Mouse (Mus musculus): ENCODE data around the gene Sel1l2. TPM values are rescaled to one million over a fixed set of nuclear protein-coding genes. Genes with fewer than 3 reads are reported as not detected.
A peak's percentile ranks its signal among the peaks of the same experiment; 100 is the strongest.

Sel1l2 gene
- polyA plus RNA-seq, 1 experiment from 2014 or later: not detected

- H3K4me2 ChIP-seq (ENCODE audit: low read depth, low read length): no peak overlapping the region
- no peak overlapping the region for H3K27ac ChIP-seq (ENCODE audit: low read length)
- 51% methylated on average over 5 of the region's 5 CpGs for WGBS
- H3K4me1 ChIP-seq (ENCODE audit: control insufficient read depth, insufficient read depth, low read length): no peaks in the 10 kb centered on the region
- no peaks in the 10 kb centered on the region for H3K9me3 ChIP-seq (ENCODE audit: control insufficient read depth, low read length)
- no peaks in the 10 kb centered on the region for H3K27me3 ChIP-seq (replicated peaks; ENCODE audit: control insufficient read depth, insufficient read depth, low read length)
- no peak overlapping the region for H3K9ac ChIP-seq (ENCODE audit: low read depth, low read length)
- ATAC-seq: 0 out of 2 replicates have a peak, but pooled peaks have one; percentile 28
- no peak overlapping the region for H3K4me3 ChIP-seq (ENCODE audit: low read length)
- no peaks in the 10 kb centered on the region for H3K36me3 ChIP-seq (ENCODE audit: control insufficient read depth, insufficient read depth, low read length)
Observed at GRCm38 (mm10) chr2:140330508-140331306, 58.8 kb downstream of the Sel1l2 start.

GRCm38 (mm10) chr2:140302976-140303708 is 86.4 kb downstream of the Sel1l2 start:
- H3K4me1 ChIP-seq (ENCODE audit: control insufficient read depth, insufficient read depth, low read length): no peaks in the 10 kb centered on the region
- peak; percentile 40 for ATAC-seq
- no peak overlapping the region for H3K4me2 ChIP-seq (ENCODE audit: low read depth, low read length)
- H3K9me3 ChIP-seq (ENCODE audit: control insufficient read depth, low read length): no peaks in the 10 kb centered on the region
- H3K4me3 ChIP-seq (ENCODE audit: low read length): no peak overlapping the region
- no peak overlapping the region for H3K9ac ChIP-seq (ENCODE audit: low read depth, low read length)
- H3K27me3 ChIP-seq (replicated peaks; ENCODE audit: control insufficient read depth, insufficient read depth, low read length): no peaks in the 10 kb centered on the region
- H3K27ac ChIP-seq (ENCODE audit: low read length): no peak overlapping the region
- H3K36me3 ChIP-seq (ENCODE audit: control insufficient read depth, insufficient read depth, low read length): no peaks in the 10 kb centered on the region
- 81% methylated on average over 3 of the region's 3 CpGs for WGBS

- ATAC-seq: no peak
- Histone ChIP-seq H3K9me3 (ENCODE audit: control insufficient read depth, low read length) (no peaks in the 10 kb centered on the region), H3K4me2 (ENCODE audit: low read depth, low read length) (no peak overlapping the region), H3K27ac (ENCODE audit: low read length) (no peak overlapping the region), H3K9ac (ENCODE audit: low read depth, low read length) (no peak overlapping the region), H3K27me3 (replicated peaks; ENCODE audit: control insufficient read depth, insufficient read depth, low read length) (no peaks in the 10 kb centered on the region), H3K4me1 (ENCODE audit: control insufficient read depth, insufficient read depth, low read length) (no peaks in the 10 kb centered on the region), H3K4me3 (ENCODE audit: low read length) (no peak overlapping the region), H3K36me3 (ENCODE audit: control insufficient read depth, insufficient read depth, low read length) (no peaks in the 10 kb centered on the region)
- WGBS: 43% methylated on average over 4 of the region's 4 CpGs
Observed at GRCm38 (mm10) chr2:140297155-140297554, 92.4 kb downstream of the Sel1l2 start.

- H3K9ac ChIP-seq (ENCODE audit: low read depth, low read length): no peak overlapping the region
- no peaks in the 10 kb centered on the region for H3K27me3 ChIP-seq (replicated peaks; ENCODE audit: control insufficient read depth, insufficient read depth, low read length)
- no peak overlapping the region for H3K4me3 ChIP-seq (ENCODE audit: low read length)
- H3K9me3 ChIP-seq (ENCODE audit: control insufficient read depth, low read length): no peaks in the 10 kb centered on the region
- no peak overlapping the region for H3K4me2 ChIP-seq (ENCODE audit: low read depth, low read length)
- 81% methylated on average over 2 of the region's 2 CpGs for WGBS
- no peak for ATAC-seq
- no peaks in the 10 kb centered on the region for H3K4me1 ChIP-seq (ENCODE audit: control insufficient read depth, insufficient read depth, low read length)
- H3K27ac ChIP-seq (ENCODE audit: low read length): no peak overlapping the region
- no peaks in the 10 kb centered on the region for H3K36me3 ChIP-seq (ENCODE audit: control insufficient read depth, insufficient read depth, low read length)
Observed at GRCm38 (mm10) chr2:140293820-140294219, 95.7 kb downstream of the Sel1l2 start.

- 63% methylated on average over 8 of the region's 8 CpGs for WGBS
- no peak overlapping the region for H3K4me2 ChIP-seq (ENCODE audit: low read depth, low read length)
- no peak overlapping the region for H3K27ac ChIP-seq (ENCODE audit: low read length)
- ATAC-seq: peak; percentile 64; the same call in 1 of the 2 replicates
- no peaks in the 10 kb centered on the region for H3K36me3 ChIP-seq (ENCODE audit: control insufficient read depth, insufficient read depth, low read length)
- no peak overlapping the region for H3K4me3 ChIP-seq (ENCODE audit: low read length)
- H3K27me3 ChIP-seq (replicated peaks; ENCODE audit: control insufficient read depth, insufficient read depth, low read length): no peaks in the 10 kb centered on the region
- no peak overlapping the region for H3K9ac ChIP-seq (ENCODE audit: low read depth, low read length)
- H3K4me1 ChIP-seq (ENCODE audit: control insufficient read depth, insufficient read depth, low read length): no peaks in the 10 kb centered on the region
- H3K9me3 ChIP-seq (ENCODE audit: control insufficient read depth, low read length): no peaks in the 10 kb centered on the region
Observed at GRCm38 (mm10) chr2:140280808-140281207, 108.7 kb downstream of the Sel1l2 start.

GRCm38 (mm10) chr2:140255595-140256141 is 133.8 kb downstream of the Sel1l2 start:
- Histone ChIP-seq H3K4me3 (ENCODE audit: low read length) (no peak overlapping the region), H3K4me1 (ENCODE audit: control insufficient read depth, insufficient read depth, low read length) (no peaks in the 10 kb centered on the region), H3K9me3 (ENCODE audit: control insufficient read depth, low read length) (no peaks in the 10 kb centered on the region), H3K36me3 (ENCODE audit: control insufficient read depth, insufficient read depth, low read length) (no peaks in the 10 kb centered on the region), H3K27me3 (replicated peaks; ENCODE audit: control insufficient read depth, insufficient read depth, low read length) (no peaks in the 10 kb centered on the region), H3K27ac (ENCODE audit: low read length) (no peak overlapping the region), H3K4me2 (ENCODE audit: low read depth, low read length) (no peak overlapping the region), H3K9ac (ENCODE audit: low read depth, low read length) (no peak overlapping the region)
- ATAC-seq: no peak
- WGBS: 80% methylated on average over 2 of the region's 2 CpGs

GRCm38 (mm10) chr2:140254256-140254655 is 135.2 kb downstream of the Sel1l2 start:
- Histone ChIP-seq H3K9me3 (ENCODE audit: control insufficient read depth, low read length) (no peaks in the 10 kb centered on the region), H3K27ac (ENCODE audit: low read length) (no peak overlapping the region), H3K4me2 (ENCODE audit: low read depth, low read length) (no peak overlapping the region), H3K4me3 (ENCODE audit: low read length) (no peak overlapping the region), H3K4me1 (ENCODE audit: control insufficient read depth, insufficient read depth, low read length) (no peaks in the 10 kb centered on the region), H3K27me3 (replicated peaks; ENCODE audit: control insufficient read depth, insufficient read depth, low read length) (no peaks in the 10 kb centered on the region), H3K9ac (ENCODE audit: low read depth, low read length) (no peak overlapping the region), H3K36me3 (ENCODE audit: control insufficient read depth, insufficient read depth, low read length) (no peaks in the 10 kb centered on the region)
- 68% methylated on average over 7 of the region's 7 CpGs for WGBS
- no peak for ATAC-seq

GRCm38 (mm10) chr2:140243105-140243504 is 146.4 kb downstream of the Sel1l2 start:
- Histone ChIP-seq H3K27ac (ENCODE audit: low read length) (no peak overlapping the region), H3K9ac (ENCODE audit: low read depth, low read length) (no peak overlapping the region), H3K4me3 (ENCODE audit: low read length) (no peak overlapping the region), H3K36me3 (ENCODE audit: control insufficient read depth, insufficient read depth, low read length) (no peaks in the 10 kb centered on the region), H3K27me3 (replicated peaks; ENCODE audit: control insufficient read depth, insufficient read depth, low read length) (no peaks in the 10 kb centered on the region), H3K4me2 (ENCODE audit: low read depth, low read length) (no peak overlapping the region), H3K4me1 (ENCODE audit: control insufficient read depth, insufficient read depth, low read length) (no peaks in the 10 kb centered on the region), H3K9me3 (ENCODE audit: control insufficient read depth, low read length) (no peaks in the 10 kb centered on the region)
- ATAC-seq: no peak
- 93% methylated on average over 5 of the region's 5 CpGs for WGBS

GRCm38 (mm10) chr2:140242398-140242797 is 147.1 kb downstream of the Sel1l2 start:
- 76% methylated on average over 5 of the region's 5 CpGs for WGBS
- H3K27me3 ChIP-seq (replicated peaks; ENCODE audit: control insufficient read depth, insufficient read depth, low read length): no peaks in the 10 kb centered on the region
- H3K27ac ChIP-seq (ENCODE audit: low read length): no peak overlapping the region
- H3K9ac ChIP-seq (ENCODE audit: low read depth, low read length): no peak overlapping the region
- H3K9me3 ChIP-seq (ENCODE audit: control insufficient read depth, low read length): no peaks in the 10 kb centered on the region
- H3K4me1 ChIP-seq (ENCODE audit: control insufficient read depth, insufficient read depth, low read length): no peaks in the 10 kb centered on the region
- ATAC-seq: no peak
- no peak overlapping the region for H3K4me2 ChIP-seq (ENCODE audit: low read depth, low read length)
- no peaks in the 10 kb centered on the region for H3K36me3 ChIP-seq (ENCODE audit: control insufficient read depth, insufficient read depth, low read length)
- H3K4me3 ChIP-seq (ENCODE audit: low read length): no peak overlapping the region
